Mouse (Mus musculus): ENCODE data around the gene Hoxa9. TPM values are rescaled to one million over a fixed set of nuclear protein-coding genes. Genes with fewer than 3 reads are reported as not detected.

Hoxa9 gene
- polyA plus RNA-seq, 1 experiment from 2014 or later: 0.13 TPM

- H3K27ac ChIP-seq: no peak overlapping the region
- H3K4me3 ChIP-seq: peak overlapping the region; percentile 35
- no peak overlapping the region for H3K9ac ChIP-seq
- no peaks in the 10 kb centered on the region for H3K9me3 ChIP-seq (replicated peaks)
- peaks cover 99% of the 10 kb centered on the region for H3K27me3 ChIP-seq
- no peaks in the 10 kb centered on the region for H3K36me3 ChIP-seq
- no peak for ATAC-seq (replicated peaks; ENCODE audit: insufficient number of reproducible peaks, insufficient read depth, low FRiP score, low read depth)
- H3K4me2 ChIP-seq: peak overlapping the region; percentile 52
- H3K4me1 ChIP-seq (replicated peaks): peaks cover 28% of the 10 kb centered on the region
- WGBS: under 1% methylated on average over 25 of the region's 25 CpGs
Measured at GRCm38 (mm10) chr6:52217459-52217768, 13.5 kb downstream of the Hoxa9 start.

- H3K4me2 ChIP-seq: peak overlapping the region; percentile 52
- no peak overlapping the region for H3K27ac ChIP-seq
- 2% methylated on average over 60 of the region's 60 CpGs for whole genome bisulfite sequencing
- H3K9ac ChIP-seq: no peak overlapping the region
- no peak for ATAC-seq (replicated peaks; ENCODE audit: insufficient number of reproducible peaks, insufficient read depth, low FRiP score, low read depth)
- H3K27me3 ChIP-seq: peaks cover 99% of the 10 kb centered on the region
- H3K4me1 ChIP-seq (replicated peaks): peaks cover 31% of the 10 kb centered on the region
- no peaks in the 10 kb centered on the region for H3K9me3 ChIP-seq (replicated peaks)
- H3K4me3 ChIP-seq: peak overlapping the region; percentile 35
- H3K36me3 ChIP-seq: no peaks in the 10 kb centered on the region
Measured at GRCm38 (mm10) chr6:52216691-52217458, 14.0 kb downstream of the Hoxa9 start.

GRCm38 (mm10) chr6:52215771-52216535, 14.9 kb downstream of the Hoxa9 start:
- H3K9ac ChIP-seq: no peak overlapping the region
- H3K4me2 ChIP-seq: 0 out of 2 replicates have a peak overlapping the region, but pooled peaks have one; percentile 14
- H3K4me1 ChIP-seq (replicated peaks): peaks cover 30% of the 10 kb centered on the region
- H3K4me3 ChIP-seq: no peak overlapping the region
- H3K9me3 ChIP-seq (replicated peaks): no peaks in the 10 kb centered on the region
- peaks cover 100% of the 10 kb centered on the region for H3K27me3 ChIP-seq
- no peak for ATAC-seq (replicated peaks; ENCODE audit: insufficient number of reproducible peaks, insufficient read depth, low FRiP score, low read depth)
- no peaks in the 10 kb centered on the region for H3K36me3 ChIP-seq
- 5% methylated on average over 30 of the region's 30 CpGs for WGBS
- no peak overlapping the region for H3K27ac ChIP-seq

GRCm38 (mm10) chr6:52215070-52215469, 15.8 kb downstream of the Hoxa9 start:
- no peak for ATAC-seq (replicated peaks; ENCODE audit: insufficient number of reproducible peaks, insufficient read depth, low FRiP score, low read depth)
- Histone ChIP-seq H3K4me2 (no peak overlapping the region), H3K4me3 (no peak overlapping the region), H3K36me3 (no peaks in the 10 kb centered on the region), H3K9me3 (replicated peaks) (no peaks in the 10 kb centered on the region), H3K4me1 (replicated peaks) (peaks cover 30% of the 10 kb centered on the region), H3K9ac (no peak overlapping the region), H3K27me3 (peaks cover 100% of the 10 kb centered on the region), H3K27ac (no peak overlapping the region)
- 34% methylated on average over 3 of the region's 3 CpGs for WGBS

- no peak overlapping the region for H3K27ac ChIP-seq
- no peaks in the 10 kb centered on the region for H3K36me3 ChIP-seq
- no peaks in the 10 kb centered on the region for H3K9me3 ChIP-seq (replicated peaks)
- no peak overlapping the region for H3K9ac ChIP-seq
- peaks cover 30% of the 10 kb centered on the region for H3K4me1 ChIP-seq (replicated peaks)
- WGBS: 23% methylated on average over 5 of the region's 5 CpGs
- H3K4me3 ChIP-seq: no peak overlapping the region
- no peak overlapping the region for H3K4me2 ChIP-seq
- no peak for ATAC-seq (replicated peaks; ENCODE audit: insufficient number of reproducible peaks, insufficient read depth, low FRiP score, low read depth)
- peaks cover 100% of the 10 kb centered on the region for H3K27me3 ChIP-seq
Measured at GRCm38 (mm10) chr6:52214271-52214670, 16.6 kb downstream of the Hoxa9 start.

GRCm38 (mm10) chr6:52213119-52213986, 17.5 kb downstream of the Hoxa9 start, which contains the start of the genes Hoxa3 and Gm28308:
Hoxa3 (minus strand) TSS chr6:52213336.
Gm28308 (minus strand) TSS chr6:52213339.
- Histone ChIP-seq H3K4me2 (peak within 1 kb of the TSS; percentile 57), H3K9me3 (replicated peaks) (no peaks in the 10 kb centered on the region), H3K4me1 (replicated peaks) (peaks cover 36% of the 10 kb centered on the region), H3K36me3 (no peaks in the 10 kb centered on the region), H3K4me3 (peak within 1 kb of the TSS; percentile 42), H3K9ac (no peak within 1 kb of the TSS), H3K27me3 (peaks cover 100% of the 10 kb centered on the region), H3K27ac (no peak within 1 kb of the TSS)
- ATAC-seq (replicated peaks; ENCODE audit: insufficient number of reproducible peaks, insufficient read depth, low FRiP score, low read depth): no peak
- 7% methylated on average over 38 of the region's 38 CpGs for WGBS

- 1% methylated on average over 22 of the region's 22 CpGs for WGBS
- Histone ChIP-seq H3K36me3 (no peaks in the 10 kb centered on the region), H3K9ac (no peak overlapping the region), H3K4me3 (peak overlapping the region; percentile 42), H3K27me3 (peaks cover 99% of the 10 kb centered on the region), H3K4me2 (peak overlapping the region; percentile 57), H3K27ac (no peak overlapping the region), H3K9me3 (replicated peaks) (no peaks in the 10 kb centered on the region), H3K4me1 (replicated peaks) (peaks cover 40% of the 10 kb centered on the region)
- ATAC-seq (replicated peaks; ENCODE audit: insufficient number of reproducible peaks, insufficient read depth, low FRiP score, low read depth): no peak
Measured at GRCm38 (mm10) chr6:52212556-52213118, 18.3 kb downstream of the Hoxa9 start.

- H3K9me3 ChIP-seq (replicated peaks): no peaks in the 10 kb centered on the region
- H3K36me3 ChIP-seq: no peaks in the 10 kb centered on the region
- WGBS: 6% methylated on average over 13 of the region's 13 CpGs
- H3K4me3 ChIP-seq: peak overlapping the region; percentile 42
- no peak overlapping the region for H3K27ac ChIP-seq
- peaks cover 35% of the 10 kb centered on the region for H3K4me1 ChIP-seq (replicated peaks)
- H3K4me2 ChIP-seq: peak overlapping the region; percentile 57
- peaks cover 99% of the 10 kb centered on the region for H3K27me3 ChIP-seq
- no peak for ATAC-seq (replicated peaks; ENCODE audit: insufficient number of reproducible peaks, insufficient read depth, low FRiP score, low read depth)
- no peak overlapping the region for H3K9ac ChIP-seq
Measured at GRCm38 (mm10) chr6:52211961-52212360, 18.9 kb downstream of the Hoxa9 start.

GRCm38 (mm10) chr6:52211170-52211935, 19.5 kb downstream of the Hoxa9 start:
- Histone ChIP-seq H3K4me3 (peak overlapping the region; percentile 42), H3K9ac (no peak overlapping the region), H3K27ac (no peak overlapping the region), H3K4me2 (peak overlapping the region; percentile 57), H3K4me1 (replicated peaks) (peaks cover 33% of the 10 kb centered on the region), H3K9me3 (replicated peaks) (no peaks in the 10 kb centered on the region), H3K27me3 (peaks cover 99% of the 10 kb centered on the region), H3K36me3 (no peaks in the 10 kb centered on the region)
- peak; percentile 48; the same call in 1 of the 2 replicates for ATAC-seq (replicated peaks; ENCODE audit: insufficient number of reproducible peaks, insufficient read depth, low FRiP score, low read depth)
- WGBS: 2% methylated on average over 37 of the region's 37 CpGs

- no peak overlapping the region for H3K4me3 ChIP-seq
Measured at GRCm38 (mm10) chr6:52209685-52210046, 21.2 kb downstream of the Hoxa9 start.

More at GRCm38 (mm10) chr6:52209685-52210046, 21.2 kb downstream of the Hoxa9 start:
- no peaks in the 10 kb centered on the region for H3K36me3 ChIP-seq
- H3K9ac ChIP-seq: no peak overlapping the region
- 20% methylated on average over 12 of the region's 12 CpGs for WGBS
- no peaks in the 10 kb centered on the region for H3K9me3 ChIP-seq (replicated peaks)
- no peak overlapping the region for H3K4me2 ChIP-seq
- peaks cover 29% of the 10 kb centered on the region for H3K4me1 ChIP-seq (replicated peaks)
- H3K27me3 ChIP-seq: peaks cover 99% of the 10 kb centered on the region
- ATAC-seq (replicated peaks; ENCODE audit: insufficient number of reproducible peaks, insufficient read depth, low FRiP score, low read depth): no peak
- H3K27ac ChIP-seq: no peak overlapping the region

Measured in heart, embryonic 15.5 days (tissue).